Mouse (Mus musculus): ENCODE measurements around the gene Ddc. TPM values are rescaled to one million over a fixed set of nuclear protein-coding genes. Genes with fewer than 3 reads are reported as not detected.

The Ddc gene
- total and polyA plus RNA-seq, 3 experiments: 0.07 to 0.08 TPM; not detected in 1

GRCm38 (mm10) chr11:11850476-11851267 lies 47.3 kb downstream of the Ddc start:
- Histone ChIP-seq H3K36me3 (ENCODE audit: control insufficient read depth in 1 of 2, insufficient read depth in 2 of 2, low read length in 2 of 2) (peaks cover 0 to 5% of the 10 kb centered on the region in 2 experiments; a peak in 1 of 4 replicates), H3K27me3 (ENCODE audit: control insufficient read depth in 1 of 2, insufficient read depth in 2 of 2, low read length in 2 of 2) (peaks cover 1 to 19% of the 10 kb centered on the region in 2 experiments), H3K9me3 (replicated peaks; ENCODE audit: insufficient read depth, low read length) (no peaks in the 10 kb centered on the region), H3K79me2 (ENCODE audit: control insufficient read depth, insufficient read depth, low read length, poor library complexity) (no peaks in the 10 kb centered on the region), H3K4me1 (ENCODE audit: control insufficient read depth in 1 of 2, insufficient read depth in 2 of 2, low read length in 2 of 2) (0 out of 4 replicates have a peak, but pooled peaks cover 0 to 5% of the 10 kb centered on the region in 2 experiments), H3K4me3 (ENCODE audit: control insufficient read depth in 1 of 2, insufficient read depth in 1 of 2, low read depth in 2 of 2, low read length in 2 of 2) (no peak overlapping the region), H3K9ac (ENCODE audit: control insufficient read depth, low read depth, low read length, poor library complexity, severe bottlenecking) (no peak overlapping the region), H3K27ac (ENCODE audit: control insufficient read depth, low read depth, low read length) (no peak overlapping the region)
- no peak for TF ChIP-seq SMC3 (IDR thresholded peaks at IDR 0.05; ENCODE audit: low read depth, low read length)
- TF ChIP-seq MYC (IDR thresholded peaks at IDR 0.05; ENCODE audit: low read depth, low read length): no peak
- no peak for TF ChIP-seq GATA1 (IDR thresholded peaks at IDR 0.05; ENCODE audit: low read depth, low read length)
- no peak for TF ChIP-seq ZNF384 (IDR thresholded peaks at IDR 0.05; ENCODE audit: low read depth, low read length)
- no peak for TF ChIP-seq BHLHE40 (IDR thresholded peaks at IDR 0.05; ENCODE audit: borderline replicate concordance, low read depth, low read length)
- TF ChIP-seq MXI1 (IDR thresholded peaks at IDR 0.05; ENCODE audit: low read depth, low read length): no peak
- no peak for TF ChIP-seq POLR2AphosphoS2 (IDR thresholded peaks at IDR 0.05; ENCODE audit: low read length)
- no peak for TF ChIP-seq MYB (IDR thresholded peaks at IDR 0.05; ENCODE audit: low read depth, low read length)
- no peak for TF ChIP-seq JUND (IDR thresholded peaks at IDR 0.05; ENCODE audit: low read depth, low read length)
- no peak for TF ChIP-seq ZC3H11A (IDR thresholded peaks at IDR 0.05; ENCODE audit: low read depth, low read length)
- no peak for TF ChIP-seq MAZ (IDR thresholded peaks at IDR 0.05; ENCODE audit: low read depth, low read length)
- no peak for TF ChIP-seq ZMIZ1 (IDR thresholded peaks at IDR 0.05; ENCODE audit: low read depth, low read length)
- no peak for TF ChIP-seq CTCF (IDR thresholded peaks at IDR 0.05 in 2 of 3, conservative IDR thresholded peaks at IDR 0.05 in 1 of 3; ENCODE audit: control insufficient read depth in 1 of 3, insufficient read depth in 1 of 3, low read depth in 2 of 3, low read length in 3 of 3, poor library complexity in 1 of 3, severe bottlenecking in 1 of 3)
- no peak for TF ChIP-seq E2F4 (IDR thresholded peaks at IDR 0.05; ENCODE audit: borderline replicate concordance, low read depth, low read length)
- DNase-seq (ENCODE audit: low read depth, low spot score): no peak

DNA sequence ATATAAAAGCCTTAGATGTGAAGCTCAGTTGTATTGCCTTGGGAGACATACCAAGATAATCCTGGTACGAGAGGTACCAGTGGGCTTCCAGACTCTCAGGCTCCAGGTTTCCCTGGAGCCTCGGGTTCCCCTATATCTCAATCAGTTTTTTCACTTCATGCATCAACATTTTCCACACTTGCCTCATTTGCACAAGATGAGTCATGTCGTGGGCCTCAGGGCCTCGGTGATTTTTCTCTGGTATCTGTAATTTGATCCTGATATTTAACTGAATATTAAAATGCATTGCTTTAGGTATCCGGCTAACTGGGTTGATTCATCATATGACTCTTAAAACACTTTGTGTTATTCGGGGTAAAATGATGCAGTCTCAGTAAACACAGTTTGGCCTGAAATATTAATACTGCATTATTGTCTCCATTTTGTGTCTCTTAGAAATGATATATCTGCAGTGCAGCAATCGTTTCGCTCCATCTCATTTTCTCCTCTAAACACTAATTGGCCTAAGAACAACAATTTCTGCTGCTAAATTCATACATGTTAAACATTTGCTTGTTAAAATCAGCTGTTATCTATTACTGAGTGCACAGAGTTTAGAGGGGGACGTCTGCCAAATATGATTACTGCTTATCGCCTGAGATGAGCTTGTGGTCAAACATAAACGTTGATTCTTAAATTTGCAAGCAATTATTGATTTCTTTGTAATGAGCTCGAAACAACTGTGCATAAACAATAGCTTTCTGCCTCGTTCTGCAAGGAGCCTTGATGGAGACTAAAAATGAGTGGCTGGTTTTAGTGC lies 48.2 kb downstream of the Ddc start:
- H3K4me1 ChIP-seq (ENCODE audit: control insufficient read depth in 1 of 2, insufficient read depth in 2 of 2, low read length in 2 of 2): 0 out of 4 replicates have a peak, but pooled peaks cover 0 to 5% of the 10 kb centered on the region in 2 experiments
- no peaks in the 10 kb centered on the region for H3K9me3 ChIP-seq (replicated peaks; ENCODE audit: insufficient read depth, low read length)
- H3K4me3 ChIP-seq (ENCODE audit: control insufficient read depth in 1 of 2, insufficient read depth in 1 of 2, low read depth in 2 of 2, low read length in 2 of 2): no peak overlapping the region
- H3K27me3 ChIP-seq (ENCODE audit: control insufficient read depth in 1 of 2, insufficient read depth in 2 of 2, low read length in 2 of 2): peaks cover 4 to 19% of the 10 kb centered on the region in 2 experiments
- DNase-seq (ENCODE audit: low read depth, low spot score): no peak
- TF ChIP-seq USF1 (IDR thresholded peaks at IDR 0.05; ENCODE audit: low read depth, low read length) (no peak), EP300 (IDR thresholded peaks at IDR 0.05; ENCODE audit: low read depth in 1 of 2, low read length in 2 of 2) (peak; percentile 33 to 44; a peak in 3 of 4 replicates), GATA1 (IDR thresholded peaks at IDR 0.05; ENCODE audit: low read depth, low read length) (peak; percentile 63), MYB (IDR thresholded peaks at IDR 0.05; ENCODE audit: low read depth, low read length) (no peak), TBP (IDR thresholded peaks at IDR 0.05; ENCODE audit: low read depth, low read length) (no peak), ETS1 (IDR thresholded peaks at IDR 0.05; ENCODE audit: low read depth, low read length) (no peak), CTCF (IDR thresholded peaks at IDR 0.05 in 2 of 3, conservative IDR thresholded peaks at IDR 0.05 in 1 of 3; ENCODE audit: control insufficient read depth in 1 of 3, insufficient read depth in 1 of 3, low read depth in 2 of 3, low read length in 3 of 3, poor library complexity in 1 of 3, severe bottlenecking in 1 of 3) (no peak), TCF12 (IDR thresholded peaks at IDR 0.05; ENCODE audit: low read depth, low read length) (peak; percentile 53; the same call in 1 of the 2 replicates), MAFK (IDR thresholded peaks at IDR 0.05; ENCODE audit: borderline replicate concordance, low read depth, low read length) (no peak), NRF1 (IDR thresholded peaks at IDR 0.05; ENCODE audit: insufficient read depth, low read depth, low read length, poor library complexity, severe bottlenecking) (no peak), MYC (IDR thresholded peaks at IDR 0.05; ENCODE audit: low read depth, low read length) (no peak), ELF1 (IDR thresholded peaks at IDR 0.05; ENCODE audit: low read depth, low read length) (no peak), POLR2AphosphoS2 (IDR thresholded peaks at IDR 0.05; ENCODE audit: low read length) (no peak), RCOR1 (IDR thresholded peaks at IDR 0.05; ENCODE audit: low read depth, low read length) (peak; percentile 64; the same call in 1 of the 2 replicates), BHLHE40 (IDR thresholded peaks at IDR 0.05; ENCODE audit: borderline replicate concordance, low read depth, low read length) (no peak), GABPA (IDR thresholded peaks at IDR 0.05; ENCODE audit: low read depth, low read length) (no peak), NELFE (IDR thresholded peaks at IDR 0.05; ENCODE audit: low read depth, low read length) (no peak)
- no peak overlapping the region for H3K27ac ChIP-seq (ENCODE audit: control insufficient read depth, low read depth, low read length)
- no peaks in the 10 kb centered on the region for H3K79me2 ChIP-seq (ENCODE audit: control insufficient read depth, insufficient read depth, low read length, poor library complexity)
- no peak overlapping the region for H3K9ac ChIP-seq (ENCODE audit: control insufficient read depth, low read depth, low read length, poor library complexity, severe bottlenecking)
- H3K36me3 ChIP-seq (ENCODE audit: control insufficient read depth in 1 of 2, insufficient read depth in 2 of 2, low read length in 2 of 2): peaks cover 0 to 5% of the 10 kb centered on the region in 2 experiments; a peak in 1 of 4 replicates

Data from MEL (cell line).